Mouse (Mus musculus) c-Kit-positive CD71-negative TER-119-negative erythroid progenitor cells, embryonic 14.5 days (primary cell): ENCODE measurements around the gene Vmn2r118.

ENCODE experiments used
- DNase-seq: peaks from one replicate; pipeline ENCODE4 v3.0.0-alpha.2; 2013; ENCODE audit warnings: low read depth

Vmn2r118 gene

DNA sequence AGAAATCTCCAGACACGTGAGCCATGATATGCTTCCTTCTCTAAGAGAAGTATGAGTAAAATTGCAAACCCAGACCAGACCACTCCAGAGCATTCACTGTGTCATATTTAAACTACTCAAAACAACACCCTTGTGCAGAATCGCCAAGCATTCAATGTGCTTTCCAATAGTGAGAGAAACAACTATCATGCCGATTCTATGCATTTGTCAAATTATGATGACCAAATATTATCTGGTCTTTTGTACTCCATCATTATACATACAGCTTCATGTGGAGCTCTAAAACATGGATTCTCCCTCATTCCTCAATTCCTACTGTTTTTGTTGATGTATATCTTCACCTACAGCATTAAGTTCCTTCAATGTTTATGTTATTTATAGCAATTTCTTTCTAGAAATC is at the start of gene Vmn2r118:
Vmn2r118 (minus strand) TSS at position 101 of the 400 bp plus-strand sequence.
- DNase-seq: no peak

DNA sequence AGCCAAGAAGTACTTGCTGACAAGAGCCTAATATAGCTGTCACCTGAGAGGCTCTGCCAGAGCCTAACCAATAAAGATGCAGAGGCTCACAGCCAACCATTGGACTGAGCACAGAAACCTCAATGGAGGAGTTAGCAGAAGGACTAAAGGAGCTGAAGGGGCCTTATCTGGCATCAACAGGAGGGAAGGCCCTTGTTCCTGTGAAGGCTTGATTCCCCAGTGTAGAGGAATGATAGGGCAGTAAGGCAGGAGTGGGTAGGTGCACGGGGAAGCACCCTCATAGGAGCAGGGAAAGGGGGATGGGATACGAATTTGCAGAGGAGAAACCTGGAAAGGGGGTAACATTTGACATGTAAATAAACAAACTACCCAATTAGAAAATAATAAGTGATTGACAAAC is 36.1 kb upstream of the Vmn2r118 start:
- no peak for DNase-seq

DNA sequence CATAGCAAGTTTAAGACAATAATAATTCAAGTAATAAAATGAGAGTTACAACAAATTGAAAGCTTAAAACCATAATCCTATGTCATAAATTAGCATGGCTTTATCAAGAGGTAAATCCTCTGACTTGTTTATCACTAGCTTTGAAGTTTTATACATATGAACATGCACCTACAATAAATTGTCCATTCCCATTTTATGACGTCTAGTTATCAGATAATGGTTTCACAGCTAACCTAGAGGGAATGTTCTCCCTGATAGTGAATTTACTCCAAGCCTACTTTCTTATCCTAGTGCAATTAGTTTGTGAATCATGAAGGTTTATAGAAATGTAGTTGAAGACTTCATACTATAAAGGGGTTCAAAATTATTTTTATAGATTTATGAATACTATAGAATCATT is 34.2 kb downstream of the Vmn2r118 start:
- DNase-seq: no peak

DNA sequence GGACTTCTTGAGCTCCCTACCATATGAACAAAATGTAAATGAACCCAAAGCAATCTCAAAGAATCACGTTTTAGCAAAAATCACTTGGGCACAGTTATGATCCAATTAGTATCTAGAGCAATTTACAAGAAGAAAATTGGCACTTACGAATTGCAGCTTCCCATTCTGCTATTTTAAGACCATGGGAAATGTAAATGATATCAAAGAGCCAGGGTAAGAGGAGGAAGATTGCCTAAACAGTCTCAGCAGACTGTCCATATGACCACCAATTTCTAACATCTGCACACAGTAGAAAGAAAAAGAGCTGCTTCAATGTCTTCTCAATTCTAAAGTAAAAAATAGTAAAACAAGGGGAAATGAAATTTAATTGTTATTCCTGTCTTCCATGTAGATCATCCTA is 63.2 kb downstream of the Vmn2r118 start:
- no peak for DNase-seq

DNA sequence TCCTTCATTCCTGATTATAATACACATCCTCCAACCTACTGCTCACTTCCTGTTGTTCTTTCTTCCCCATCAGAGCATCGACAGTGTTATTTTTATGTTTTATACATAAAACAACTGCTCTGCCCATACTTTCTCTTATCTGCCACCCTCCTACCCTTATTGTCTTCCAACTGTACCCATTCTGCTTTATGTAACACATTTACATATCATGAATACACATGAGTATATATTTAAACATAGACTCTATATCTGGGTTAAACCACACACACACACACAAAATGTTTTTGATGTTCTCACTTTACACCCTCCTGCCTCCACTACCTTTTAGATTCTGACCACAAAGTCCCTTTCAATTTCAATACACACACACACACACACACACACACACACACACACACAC is 76.5 kb downstream of the Vmn2r118 start:
- no peak for DNase-seq
